Mouse (Mus musculus) thymus, postnatal 14 days (tissue): ENCODE results near the gene Atad2b.

ENCODE experiments used
- DNase-seq: peaks from one replicate; pipeline ENCODE4 v3.0.0; 2021

The Atad2b gene

GRCm38 (mm10) chr12:5087787-5088519, 170.8 kb downstream of the Atad2b start:
- DNase-seq: no peak

DNA sequence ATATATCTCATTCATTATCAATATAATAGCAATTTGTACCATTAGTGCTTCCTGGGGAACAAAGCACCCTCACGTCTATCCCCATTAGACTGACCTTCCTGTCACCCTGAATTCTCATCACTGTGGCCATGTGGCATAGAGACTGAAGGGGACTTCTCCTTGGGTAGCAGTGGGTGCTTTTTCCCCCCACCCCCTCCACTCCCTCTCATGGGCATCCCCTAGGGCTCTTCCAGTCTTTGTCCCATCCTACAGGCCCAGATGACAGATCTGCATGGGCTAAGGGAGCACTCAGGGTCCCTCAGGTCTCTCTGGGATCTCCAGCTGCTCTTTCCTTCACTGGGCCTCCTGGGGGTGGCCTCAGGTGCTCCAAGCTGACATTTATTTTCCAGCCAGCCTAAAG, 171.5 kb downstream of the Atad2b start:
- DNase-seq: no peak
